Mouse (Mus musculus): ENCODE measurements around the gene Ccdc169. TPM values are rescaled to one million over a fixed set of nuclear protein-coding genes. Genes with fewer than 3 reads are reported as not detected.

Ccdc169 gene
- polyA plus RNA-seq, 2 experiments: 0.11 to 0.25 TPM

GRCm38 (mm10) chr3:55095968-55096654 is 41.0 kb upstream of the Ccdc169 start:
- peak; percentile 78 for ATAC-seq (ENCODE audit: low FRiP score, low read depth)
- H3K27ac ChIP-seq (replicated peaks; ENCODE audit: low read depth, low read length): peak overlapping the region; percentile 83
- no peaks in the 10 kb centered on the region for H3K36me3 ChIP-seq (ENCODE audit: control insufficient read depth, insufficient read depth, low read length)
- no peaks in the 10 kb centered on the region for H3K27me3 ChIP-seq (ENCODE audit: control insufficient read depth, insufficient read depth, low read length)
- no peaks in the 10 kb centered on the region; the same call in 1 of the 2 replicates for H3K4me1 ChIP-seq (ENCODE audit: control insufficient read depth, insufficient read depth, low read length)
- H3K4me3 ChIP-seq (replicated peaks; ENCODE audit: low read length): no peak overlapping the region
- no peak overlapping the region for H3K9ac ChIP-seq (ENCODE audit: low read depth, low read length, severe bottlenecking)
- no peaks in the 10 kb centered on the region for H3K9me3 ChIP-seq (ENCODE audit: control insufficient read depth, low read length)
- H3K4me2 ChIP-seq (replicated peaks; ENCODE audit: low read depth, low read length, severe bottlenecking): peak overlapping the region; percentile 28
- peak; percentile 80 for DNase-seq (ENCODE audit: low spot score)
- TF ChIP-seq POLR2A (IDR thresholded peaks at IDR 0.05; ENCODE audit: borderline replicate concordance, extremely low read depth, insufficient read depth, insufficient read length): no peak
- WGBS: 20% methylated on average over 8 of the region's 8 CpGs

GRCm38 (mm10) chr3:55096655-55097005 is 40.5 kb upstream of the Ccdc169 start:
- Histone ChIP-seq H3K27ac (replicated peaks; ENCODE audit: low read depth, low read length) (peak overlapping the region; percentile 83), H3K4me2 (replicated peaks; ENCODE audit: low read depth, low read length, severe bottlenecking) (peak overlapping the region; percentile 28)
- 74% methylated on average over 2 of the region's 2 CpGs for WGBS

GRCm38 (mm10) chr3:55097186-55097585 is 40.0 kb upstream of the Ccdc169 start:
- Histone ChIP-seq H3K9ac (ENCODE audit: low read depth, low read length, severe bottlenecking) (no peak overlapping the region), H3K4me1 (ENCODE audit: control insufficient read depth, insufficient read depth, low read length) (no peaks in the 10 kb centered on the region; the same call in 1 of the 2 replicates), H3K27me3 (ENCODE audit: control insufficient read depth, insufficient read depth, low read length) (no peaks in the 10 kb centered on the region), H3K27ac (replicated peaks; ENCODE audit: low read depth, low read length) (peak overlapping the region; percentile 83; the same call in 1 of the 2 replicates), H3K36me3 (ENCODE audit: control insufficient read depth, insufficient read depth, low read length) (no peaks in the 10 kb centered on the region), H3K9me3 (ENCODE audit: control insufficient read depth, low read length) (no peaks in the 10 kb centered on the region), H3K4me3 (replicated peaks; ENCODE audit: low read length) (no peak overlapping the region), H3K4me2 (replicated peaks; ENCODE audit: low read depth, low read length, severe bottlenecking) (no peak overlapping the region)
- peak; percentile 42 for DNase-seq (ENCODE audit: low spot score)
- TF ChIP-seq POLR2A (IDR thresholded peaks at IDR 0.05; ENCODE audit: borderline replicate concordance, extremely low read depth, insufficient read depth, insufficient read length): no peak
- WGBS: 59% methylated on average over 2 of the region's 2 CpGs
- no peak for ATAC-seq (ENCODE audit: low FRiP score, low read depth)

More at GRCm38 (mm10) chr3:55096655-55097005, 40.5 kb upstream of the Ccdc169 start:
- Histone ChIP-seq H3K9me3 (ENCODE audit: control insufficient read depth, low read length) (no peaks in the 10 kb centered on the region), H3K4me1 (ENCODE audit: control insufficient read depth, insufficient read depth, low read length) (no peaks in the 10 kb centered on the region; the same call in 1 of the 2 replicates), H3K9ac (ENCODE audit: low read depth, low read length, severe bottlenecking) (no peak overlapping the region), H3K4me3 (replicated peaks; ENCODE audit: low read length) (no peak overlapping the region), H3K36me3 (ENCODE audit: control insufficient read depth, insufficient read depth, low read length) (no peaks in the 10 kb centered on the region), H3K27me3 (ENCODE audit: control insufficient read depth, insufficient read depth, low read length) (no peaks in the 10 kb centered on the region)
- ATAC-seq (ENCODE audit: low FRiP score, low read depth) (no peak; the same call in 1 of the 2 replicates), DNase-seq (ENCODE audit: low spot score) (no peak)
- TF ChIP-seq POLR2A (IDR thresholded peaks at IDR 0.05; ENCODE audit: borderline replicate concordance, extremely low read depth, insufficient read depth, insufficient read length): no peak

- Histone ChIP-seq H3K4me3 (replicated peaks; ENCODE audit: low read length) (no peak overlapping the region), H3K27me3 (ENCODE audit: control insufficient read depth, insufficient read depth, low read length) (no peaks in the 10 kb centered on the region), H3K4me2 (replicated peaks; ENCODE audit: low read depth, low read length, severe bottlenecking) (no peak overlapping the region), H3K9ac (ENCODE audit: low read depth, low read length, severe bottlenecking) (no peak overlapping the region), H3K4me1 (ENCODE audit: control insufficient read depth, insufficient read depth, low read length) (no peaks in the 10 kb centered on the region; the same call in 1 of the 2 replicates), H3K36me3 (ENCODE audit: control insufficient read depth, insufficient read depth, low read length) (no peaks in the 10 kb centered on the region), H3K27ac (replicated peaks; ENCODE audit: low read depth, low read length) (no peak overlapping the region), H3K9me3 (ENCODE audit: control insufficient read depth, low read length) (no peaks in the 10 kb centered on the region)
- ATAC-seq (ENCODE audit: low FRiP score, low read depth) (peak; percentile 67; the same call in 1 of the 2 replicates), DNase-seq (ENCODE audit: low spot score) (no peak)
- TF ChIP-seq POLR2A (IDR thresholded peaks at IDR 0.05; ENCODE audit: borderline replicate concordance, extremely low read depth, insufficient read depth, insufficient read length): no peak
- WGBS: 69% methylated on average over 2 of the region's 2 CpGs
Measured at GRCm38 (mm10) chr3:55098014-55098413, 39.1 kb upstream of the Ccdc169 start.

GRCm38 (mm10) chr3:55098990-55099389 is 38.1 kb upstream of the Ccdc169 start:
- Histone ChIP-seq H3K27me3 (ENCODE audit: control insufficient read depth, insufficient read depth, low read length) (no peaks in the 10 kb centered on the region), H3K36me3 (ENCODE audit: control insufficient read depth, insufficient read depth, low read length) (no peaks in the 10 kb centered on the region), H3K4me3 (replicated peaks; ENCODE audit: low read length) (no peak overlapping the region), H3K9me3 (ENCODE audit: control insufficient read depth, low read length) (no peaks in the 10 kb centered on the region), H3K4me1 (ENCODE audit: control insufficient read depth, insufficient read depth, low read length) (no peaks in the 10 kb centered on the region; the same call in 1 of the 2 replicates), H3K4me2 (replicated peaks; ENCODE audit: low read depth, low read length, severe bottlenecking) (no peak overlapping the region), H3K9ac (ENCODE audit: low read depth, low read length, severe bottlenecking) (no peak overlapping the region), H3K27ac (replicated peaks; ENCODE audit: low read depth, low read length) (no peak overlapping the region)
- WGBS: 71% methylated on average over 11 of the region's 11 CpGs
- no peak for TF ChIP-seq POLR2A (IDR thresholded peaks at IDR 0.05; ENCODE audit: borderline replicate concordance, extremely low read depth, insufficient read depth, insufficient read length)
- ATAC-seq (ENCODE audit: low FRiP score, low read depth) (peak; percentile 66), DNase-seq (ENCODE audit: low spot score) (peak; percentile 60)
